Mouse (Mus musculus) lung, adult 2 months (tissue): ENCODE measurements around the gene Tab1.

Source experiments
- CTCF ChIP-seq: fragments of 200-500 bp; IDR thresholded peaks from 2 replicates; pipeline ENCODE4 v1.5.1; 2011; ENCODE audit warnings: mild to moderate bottlenecking, low read length, control low read depth; ENCODE audit not compliant: insufficient read depth
- POLR2A ChIP-seq: fragments of 200-500 bp; IDR thresholded peaks from 2 replicates; pipeline ENCODE4 v1.6.1; 2011; ENCODE audit warnings: low read depth, mild to moderate bottlenecking, control low read depth, low read length, borderline replicate concordance; ENCODE audit errors: extremely low read depth

GRCm38 (mm10) chr15:80159286-80159901 is 26.5 kb downstream of the Tab1 start:
- TF ChIP-seq CTCF (no peak), POLR2A (peak; percentile 48; the same call in 1 of the 2 replicates)
